Mouse (Mus musculus): Measurements from ENCODE around the gene Cfb.
"Not testable (repeated sequence)": the region's sequence is repeated elsewhere in the genome, so short reads cannot be mapped to it uniquely, and the experiment has no call there.

Gene Cfb

DNA sequence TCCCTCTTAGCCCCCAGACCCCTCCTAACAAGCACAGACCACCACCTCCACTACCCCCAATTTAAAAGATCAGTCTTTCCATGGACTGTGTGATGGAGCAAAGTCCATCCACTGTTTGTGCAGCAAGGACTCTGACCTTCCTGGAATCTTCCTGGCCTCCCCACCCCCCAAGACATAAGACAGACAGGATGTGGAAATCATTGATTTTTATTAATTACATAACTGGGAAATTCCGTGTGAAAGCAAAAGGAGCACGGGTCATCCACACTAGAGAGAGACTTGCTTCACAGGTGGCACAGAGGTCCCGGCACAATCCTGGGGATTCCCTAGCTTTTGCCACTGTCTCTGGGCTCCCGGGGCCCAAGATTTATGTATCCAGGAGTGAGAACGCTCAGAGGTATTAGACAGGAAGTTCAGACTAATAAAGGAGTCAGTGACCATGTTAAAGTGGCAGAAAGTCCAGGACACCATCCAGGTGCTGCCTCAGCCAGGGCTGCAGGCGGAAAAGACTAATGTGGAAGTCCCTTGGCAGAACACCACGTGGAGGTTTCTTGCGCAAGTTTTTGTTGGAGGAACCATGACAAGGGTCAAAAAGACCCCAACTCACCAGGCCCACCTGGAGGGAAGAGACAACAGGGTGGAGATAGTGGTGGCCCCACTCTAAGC is at the start of gene Cfb:
Gene Cfb (minus strand): TSS at position 103 of the 666 bp plus-strand sequence.
- DNase-seq (ENCODE audit: low spot score): no peak

GRCm38 (mm10) chr17:34911945-34912351 is 49.6 kb upstream of the Cfb start:
- peak; percentile 73 for DNase-seq (ENCODE audit: low spot score)

GRCm38 (mm10) chr17:34910982-34911381 is 48.7 kb upstream of the Cfb start:
- no peak for DNase-seq (ENCODE audit: low spot score)

GRCm38 (mm10) chr17:34902895-34903294 is 40.6 kb upstream of the Cfb start:
- no peak for DNase-seq (ENCODE audit: low spot score)

DNA sequence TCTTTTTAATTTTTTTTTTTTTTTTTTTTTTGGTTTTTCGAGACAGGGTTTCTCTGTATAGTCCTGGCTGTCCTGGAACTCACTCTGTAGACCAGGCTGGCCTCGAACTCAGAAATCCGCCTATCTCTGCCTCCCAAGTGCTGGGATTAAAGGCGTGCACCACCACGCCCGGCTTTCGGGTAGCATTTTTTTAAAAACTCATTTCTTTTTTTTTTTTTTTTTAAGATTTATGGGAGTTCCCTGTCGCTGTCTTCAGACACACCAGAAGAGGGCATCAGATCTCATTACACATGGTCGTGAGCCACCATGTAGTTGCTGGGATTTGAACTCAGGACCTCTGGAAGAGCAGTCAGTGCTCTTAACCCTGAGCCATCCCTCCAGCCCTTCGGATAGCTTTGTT is 39.6 kb upstream of the Cfb start:
- not testable (repeated sequence) for DNase-seq (ENCODE audit: low spot score)

DNA sequence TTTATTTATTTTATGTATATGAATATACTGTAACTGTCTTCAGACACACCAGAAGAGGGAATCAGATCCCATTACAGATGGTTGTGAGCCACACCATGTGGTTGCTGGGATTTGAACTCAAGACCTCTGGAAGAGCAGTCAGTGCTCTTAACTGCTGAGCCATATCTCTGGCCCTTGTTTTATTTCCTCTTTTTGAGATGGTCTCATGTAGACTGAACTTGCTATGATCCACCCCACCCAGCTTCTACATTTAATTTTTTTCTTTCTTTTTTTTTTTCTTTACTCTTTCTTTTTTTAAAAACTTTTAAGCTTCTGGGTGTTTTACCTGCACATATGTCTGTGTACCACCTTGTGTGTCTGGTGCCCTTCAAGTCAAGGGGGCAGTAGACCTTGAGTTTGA is 38.5 kb upstream of the Cfb start:
- not testable (repeated sequence) for DNase-seq (ENCODE audit: low spot score)

DNA sequence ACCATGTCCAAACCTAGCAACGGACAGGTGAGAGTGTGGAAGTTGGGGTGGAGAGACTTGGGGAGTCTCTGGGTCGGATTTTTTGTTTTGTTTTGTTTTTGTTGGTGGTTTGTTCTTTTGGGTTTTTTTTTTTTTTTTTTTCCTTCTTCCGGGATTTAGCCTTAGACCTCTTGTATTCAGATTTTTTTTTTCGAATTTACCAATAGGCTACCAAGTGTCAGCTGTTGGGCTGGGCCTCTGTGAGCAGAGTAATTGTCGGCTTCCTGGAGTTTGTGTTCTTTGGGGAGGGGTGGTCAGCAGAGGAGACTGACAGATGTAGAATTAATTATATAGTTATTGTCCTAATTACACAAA is 37.5 kb upstream of the Cfb start:
- no peak for DNase-seq (ENCODE audit: low spot score)

GRCm38 (mm10) chr17:34899053-34899889 is 37.0 kb upstream of the Cfb start:
- peak; percentile 56 for DNase-seq (ENCODE audit: low spot score)

DNA sequence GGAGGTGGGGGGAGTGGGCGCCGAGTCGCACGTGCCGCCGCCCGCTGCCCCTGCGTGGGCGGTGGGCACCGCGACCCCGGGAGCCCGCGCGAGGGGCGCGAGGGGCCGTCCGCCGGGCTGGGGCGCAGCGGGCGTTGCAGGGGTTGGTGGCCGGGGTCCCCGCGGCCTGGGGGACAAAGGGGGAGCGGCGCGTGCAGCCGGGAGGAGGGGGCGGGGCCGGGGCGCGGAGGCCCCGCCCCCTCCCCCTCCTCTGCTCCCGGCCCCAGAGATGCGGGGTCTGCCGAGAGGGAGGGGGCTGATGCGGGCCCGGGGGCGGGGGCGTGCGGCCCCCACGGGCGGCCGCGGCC is 36.4 kb upstream of the Cfb start:
- no peak for DNase-seq (ENCODE audit: low spot score)

DNA sequence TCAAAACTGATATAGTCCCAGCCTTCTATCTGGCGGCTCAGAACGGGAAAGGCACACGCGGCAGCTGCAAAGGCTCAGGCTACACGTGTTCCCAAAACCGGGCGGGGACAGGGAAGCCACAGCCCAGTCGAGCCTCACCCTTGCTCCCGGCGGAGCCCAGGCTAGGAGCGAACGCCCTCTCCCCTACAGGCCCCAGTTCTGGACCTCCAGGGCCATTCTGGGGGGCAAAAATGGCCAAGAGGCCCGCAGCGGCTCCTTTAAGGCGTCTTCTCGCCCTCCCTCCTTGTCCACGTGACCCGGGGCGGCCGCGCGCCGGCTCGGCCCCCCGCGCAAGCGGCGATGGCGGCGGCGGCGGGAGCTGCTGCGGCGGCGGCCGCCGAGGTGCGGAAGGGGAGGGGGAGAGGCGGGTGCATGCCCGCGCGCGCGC is 35.9 kb upstream of the Cfb start, which contains the start of the genes C2 and Ehmt2:
Gene C2 (minus strand): TSS at position 106 of the 427 bp plus-strand sequence.
Gene Ehmt2 (plus strand): TSS at position 310 of the 427 bp plus-strand sequence.
- peak; percentile 86 for DNase-seq (ENCODE audit: low spot score)

DNA sequence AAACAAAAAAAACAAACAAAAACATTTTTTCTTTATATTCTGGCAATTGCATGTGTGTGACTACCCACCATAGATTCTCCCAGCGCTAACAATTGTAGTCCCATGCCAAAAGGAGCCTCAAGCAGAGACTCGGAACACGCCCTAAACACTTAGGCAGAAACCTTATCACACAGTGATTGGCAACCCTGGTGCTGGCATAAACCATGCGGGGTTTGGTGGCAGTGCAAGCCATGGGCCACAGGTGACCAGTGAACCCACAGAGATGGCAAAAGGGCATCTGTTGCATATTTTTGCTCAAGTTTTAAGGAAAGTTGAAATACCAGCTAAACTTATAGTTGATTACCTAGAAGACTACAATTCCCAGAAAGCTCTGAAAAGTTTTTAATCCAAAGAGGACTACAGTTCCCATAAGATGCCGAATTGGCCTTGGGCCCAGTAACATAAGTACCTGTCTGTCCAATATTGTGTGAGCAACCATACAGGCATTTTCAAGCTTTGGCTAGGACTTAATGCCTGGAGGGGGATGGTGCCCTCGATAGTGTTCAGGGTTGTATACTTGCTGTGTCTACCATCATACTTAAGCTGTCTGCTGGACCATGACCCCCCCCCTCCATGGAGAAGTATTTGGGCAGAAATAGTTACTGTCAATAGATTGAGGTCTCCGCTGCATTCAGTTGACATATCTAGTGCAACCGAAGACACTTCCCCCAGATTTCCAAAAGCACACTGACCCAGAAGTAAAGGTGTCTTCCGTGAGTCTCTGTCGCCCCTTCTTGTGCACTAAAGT is 35.2 kb upstream of the Cfb start:
- no peak for DNase-seq (ENCODE audit: low spot score)

GRCm38 (mm10) chr17:34896366-34896765 is 34.0 kb upstream of the Cfb start:
- no peak for DNase-seq (ENCODE audit: low spot score)

- no peak for DNase-seq (ENCODE audit: low spot score)
Measured at GRCm38 (mm10) chr17:34895724-34896123, 33.4 kb upstream of the Cfb start.

- DNase-seq (ENCODE audit: low spot score): peak; percentile 76
Measured at GRCm38 (mm10) chr17:34894801-34895530, 32.6 kb upstream of the Cfb start.

DNA sequence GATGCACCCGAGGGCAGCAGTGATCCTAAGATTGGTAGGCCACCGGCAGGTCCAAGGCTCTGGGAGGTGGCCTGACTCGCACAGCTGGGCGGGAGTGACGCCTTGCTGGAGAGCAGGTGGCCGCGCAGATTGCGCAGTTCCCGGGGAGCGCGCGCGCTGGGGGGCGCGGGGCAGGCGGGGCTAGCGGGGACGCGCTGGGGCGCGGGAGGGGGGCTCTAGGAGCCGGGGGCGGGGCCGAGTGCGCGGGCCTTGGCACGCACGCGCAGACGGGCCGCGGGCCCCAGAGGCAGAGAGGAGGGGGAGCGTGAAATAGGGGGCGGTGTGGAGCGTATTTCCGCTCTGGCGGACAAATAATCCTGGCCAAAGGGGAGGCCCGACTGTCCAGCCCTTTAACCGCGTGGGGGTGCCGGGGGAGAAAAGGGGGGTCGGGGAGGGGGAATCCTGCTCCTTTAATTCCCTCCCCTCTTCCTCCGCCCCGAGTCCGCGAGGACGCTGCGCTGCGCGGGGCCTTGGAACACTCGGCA is 31.8 kb upstream of the Cfb start:
- DNase-seq (ENCODE audit: low spot score): peak; percentile 97

- DNase-seq (ENCODE audit: low spot score): no peak
Measured at GRCm38 (mm10) chr17:34893072-34893824, 30.9 kb upstream of the Cfb start.

DNA sequence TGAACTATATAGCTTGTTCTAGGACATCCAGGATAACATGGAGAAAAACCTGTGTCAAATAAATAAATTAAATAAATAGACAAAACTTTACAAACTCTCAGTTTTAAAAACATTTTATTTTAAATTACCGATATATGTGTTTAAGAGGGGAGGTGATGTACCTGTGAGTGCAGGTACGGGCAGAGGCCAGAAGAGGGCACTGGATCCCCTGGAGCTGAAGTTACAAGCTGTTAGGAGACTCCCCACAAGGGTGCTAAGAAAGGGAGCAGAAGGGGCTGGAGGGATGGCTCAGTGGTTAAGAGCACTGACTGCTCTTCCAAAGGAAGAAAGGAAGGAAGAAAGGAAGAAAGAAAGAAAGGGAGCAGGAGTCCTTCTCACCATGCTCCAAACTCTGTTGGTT is 29.1 kb upstream of the Cfb start:
- no peak for DNase-seq (ENCODE audit: low spot score)

DNA sequence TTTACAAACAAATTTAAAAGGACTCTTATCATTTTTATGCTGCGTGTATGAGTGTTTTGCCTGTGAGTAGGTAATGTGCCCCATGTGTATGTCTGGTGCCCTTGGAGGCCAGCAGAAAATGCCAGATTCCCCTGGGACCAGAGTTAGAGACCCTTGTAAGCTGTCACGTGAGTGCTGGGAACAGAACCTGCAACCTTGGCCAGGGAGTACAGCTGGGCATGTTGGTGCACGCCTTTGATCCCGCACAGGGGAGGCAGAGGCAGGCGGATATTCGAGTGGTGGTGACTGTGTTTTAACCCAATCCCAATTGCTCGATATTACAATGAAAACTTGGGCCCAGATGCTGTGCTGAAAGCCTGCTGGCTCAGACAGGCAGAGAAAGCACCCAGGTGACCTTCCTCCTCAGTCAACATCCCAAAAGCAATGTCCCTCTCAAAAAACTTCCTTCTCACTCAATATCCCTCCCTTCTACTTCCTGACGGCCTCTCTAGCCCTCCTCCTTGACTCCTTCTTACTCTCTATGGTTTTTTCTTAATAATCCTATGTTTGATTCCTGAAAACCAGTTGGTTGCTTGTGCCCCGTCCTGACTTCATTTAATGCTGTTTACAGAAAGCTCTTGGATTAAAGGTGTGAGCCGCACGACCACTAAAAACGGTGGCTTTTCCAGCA is 27.9 kb upstream of the Cfb start:
- DNase-seq (ENCODE audit: low spot score): no peak

GRCm38 (mm10) chr17:34887942-34888341 is 25.6 kb upstream of the Cfb start:
- no peak for DNase-seq (ENCODE audit: low spot score)

DNA sequence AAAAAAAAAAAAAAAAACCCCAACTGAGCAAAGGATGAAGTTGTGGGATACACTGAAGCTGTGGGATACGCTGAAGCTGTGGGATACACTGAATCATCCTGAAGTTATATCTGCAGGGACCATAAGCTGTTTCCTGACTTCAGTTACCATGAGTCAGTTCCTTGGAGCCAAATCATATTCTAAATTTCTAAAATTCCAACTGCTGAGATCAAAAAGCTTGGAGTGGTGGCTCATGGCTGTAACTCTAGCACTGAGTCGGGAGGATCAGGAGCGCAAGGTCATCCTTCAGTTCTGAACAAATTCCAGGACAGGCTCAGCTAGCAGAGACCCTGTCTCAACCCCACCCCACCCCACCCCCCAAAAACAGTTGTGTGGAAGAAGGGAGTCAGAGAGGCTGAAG is 23.3 kb upstream of the Cfb start:
- no peak for DNase-seq (ENCODE audit: low spot score)

All from ovary, postnatal 36 days (tissue).